ENCODE assay signal across 8 mouse cellular contexts in genomic region chr10:80145896-80146295, GRCm38 (mm10). TPM values are rescaled to one million over a fixed set of nuclear protein-coding genes. Genes with fewer than 3 reads are reported as not detected.
DNase-seq lines count a peak whose midpoint lies in the region; ATAC-seq lines count a peak whose summit lies in the region.

No protein-coding gene starts in this region.

- H3K4me3 ChIP-seq in neural tube, embryonic 13.5 days: 0 out of 2 replicates have a peak overlapping the region, but pooled peaks have one; percentile 4

- no peaks in the 10 kb centered on the region for H3K27me3 ChIP-seq in neural tube, embryonic 13.5 days

- peak overlapping the region; percentile 100 for H3K9ac ChIP-seq in neural tube, embryonic 13.5 days

- peaks cover 62% of the 10 kb centered on the region for H3K4me1 ChIP-seq in neural tube, embryonic 13.5 days (replicated peaks)

- H3K27ac ChIP-seq in neural tube, embryonic 13.5 days (replicated peaks): 0 out of 2 replicates have a peak overlapping the region, but pooled peaks have one; percentile 15

- intact Hi-C loops in heart, postnatal 14 days (cut with DNase I): loop anchor here (1.0 kb wide), 1 partner anchor 19 kb away; the partner anchor contains the start of gene Cirbp

- 85% methylated on average over 6 of the region's 6 CpGs for WGBS in neural tube, embryonic 13.5 days

- H3K4me2 ChIP-seq in neural tube, embryonic 13.5 days: no peak overlapping the region

- peak; percentile 61 for DNase-seq in ovary, postnatal 36 days (ENCODE audit: low spot score)
- no peak for DNase-seq in ovary, adult 18-20 months (ENCODE audit: low spot score)
- peak; percentile 74 to 78 for DNase-seq in heart, postnatal 14 days
- DNase-seq in kidney, postnatal 36 days: peak; percentile 80 to 84
- no peak for DNase-seq in frontal cortex, postnatal 14 days (ENCODE audit: low spot score in 2 of 2)

- H3K9me3 ChIP-seq in neural tube, embryonic 13.5 days: no peaks in the 10 kb centered on the region

- ATAC-seq in erythroid progenitor cell, adult 5-6 weeks (replicated peaks; ENCODE audit: low FRiP score, poor library complexity, severe bottlenecking): peak; percentile 22
- ATAC-seq in neural tube, embryonic 13.5 days (ENCODE audit: low read depth): no peak
- no peak for ATAC-seq in frontal cortex, adult (ENCODE audit: low TSS enrichment)

- peaks cover 34% of the 10 kb centered on the region for H3K36me3 ChIP-seq in neural tube, embryonic 13.5 days

RNA-seq across cellular contexts. Expression of gene Midn, which starts 2.2 kb away (rescaled TPM):
- 20.1 and 23.8 TPM in 2 replicates for total RNA-seq in erythroid progenitor cell, adult 5-6 weeks (2015; ENCODE audit: low replicate concordance)
- 12.5 and 18.2 TPM in 2 replicates for total RNA-seq in erythroid progenitor cell, adult 5-6 weeks (2017; ENCODE audit: low replicate concordance)
- total RNA-seq in heart, postnatal 14 days (2021): 100 to 1,000 TPM; 158 to 178 TPM
- polyA plus RNA-seq in neural tube, embryonic 13.5 days (2015; fragmentation: Nextera tagmentation; extraction: Ambion mirVana): 31.0 and 35.8 TPM in 2 replicates

RNA-seq across cellular contexts. Expression of gene Cbarp, which starts 5.3 kb away (rescaled TPM):
- not detected in 2 replicates for total RNA-seq in erythroid progenitor cell, adult 5-6 weeks (2015; ENCODE audit: low replicate concordance)
- not detected in 2 replicates for total RNA-seq in erythroid progenitor cell, adult 5-6 weeks (2017; ENCODE audit: low replicate concordance)
- 1 to 10 TPM; 3.0 to 3.3 TPM for total RNA-seq in heart, postnatal 14 days (2021)
- polyA plus RNA-seq in neural tube, embryonic 13.5 days (2015; fragmentation: Nextera tagmentation; extraction: Ambion mirVana): 53.9 and 55.1 TPM in 2 replicates

RNA-seq across cellular contexts. Expression of gene Atp5d, which starts 7.5 kb away (rescaled TPM):
- total RNA-seq in erythroid progenitor cell, adult 5-6 weeks (2015; ENCODE audit: low replicate concordance): 89.3 and 94.8 TPM in 2 replicates
- 19.4 and 39.9 TPM in 2 replicates for total RNA-seq in erythroid progenitor cell, adult 5-6 weeks (2017; ENCODE audit: low replicate concordance)
- total RNA-seq in heart, postnatal 14 days (2021): 1,000 to 10,000 TPM; 1,168 to 1,183 TPM
- polyA plus RNA-seq in neural tube, embryonic 13.5 days (2015; fragmentation: Nextera tagmentation; extraction: Ambion mirVana): 467 and 481 TPM in 2 replicates

RNA-seq across cellular contexts. Expression of gene Cirbp, which starts 19.9 kb away (rescaled TPM):
- 10.1 and 19.7 TPM in 2 replicates for total RNA-seq in erythroid progenitor cell, adult 5-6 weeks (2015; ENCODE audit: low replicate concordance)
- 33.5 and 39.6 TPM in 2 replicates for total RNA-seq in erythroid progenitor cell, adult 5-6 weeks (2017; ENCODE audit: low replicate concordance)
- total RNA-seq in heart, postnatal 14 days (2021): 10 to 100 TPM; 40.4 to 64.3 TPM
- 325 and 351 TPM in 2 replicates for polyA plus RNA-seq in neural tube, embryonic 13.5 days (2015; fragmentation: Nextera tagmentation; extraction: Ambion mirVana)

RNA-seq across cellular contexts. Expression of gene 1600002K03Rik, which starts 26.8 kb away (rescaled TPM):
- total RNA-seq in erythroid progenitor cell, adult 5-6 weeks (2015; ENCODE audit: low replicate concordance): not detected in 2 replicates
- not detected in 2 replicates for total RNA-seq in erythroid progenitor cell, adult 5-6 weeks (2017; ENCODE audit: low replicate concordance)
- 1 to 10 TPM; 3.8 to 4.7 TPM for total RNA-seq in heart, postnatal 14 days (2021)
- polyA plus RNA-seq in neural tube, embryonic 13.5 days (2015; fragmentation: Nextera tagmentation; extraction: Ambion mirVana): 11.4 and 16.3 TPM in 2 replicates

Comparison
In these comparisons a context has a peak if more than half of its experiments do, and no peak if none do; other contexts are left out.
1. DNase-seq: peak in ovary, postnatal 36 days (single experiment), heart, postnatal 14 days (2 of 2) and kidney, postnatal 36 days (2 of 2); none in ovary, adult 18-20 months (single experiment) and frontal cortex, postnatal 14 days (0 of 2).
2. RNA of gene Midn, which starts 2.2 kb away (total RNA-seq): 158 to 178 TPM in heart, postnatal 14 days; 12.5 to 23.8 TPM in erythroid progenitor cell, adult 5-6 weeks; every median in the first group is over 4 times any median in the second.
3. RNA of gene Cbarp, which starts 5.3 kb away (total RNA-seq): 3.0 to 3.3 TPM in heart, postnatal 14 days; not detected in erythroid progenitor cell, adult 5-6 weeks; every median in the first group is over 4 times any median in the second.
4. RNA of gene Atp5d, which starts 7.5 kb away (total RNA-seq): 1,168 to 1,183 TPM in heart, postnatal 14 days; 19.4 to 94.8 TPM in erythroid progenitor cell, adult 5-6 weeks; every median in the first group is over 10 times any median in the second.